Mouse (Mus musculus): Measurements from ENCODE around the gene Ttf1.

GRCm38 (mm10) chr2:29065796-29066195 is 5.7 kb downstream of the Ttf1 start:
- TF ChIP-seq GATA1 (IDR thresholded peaks at IDR 0.05; ENCODE audit: borderline replicate concordance, low read length) = no peak
- TF ChIP-seq FLI1 (IDR thresholded peaks at IDR 0.05; ENCODE audit: low read length) = no peak
